Mouse (Mus musculus): Measurements from ENCODE around the gene Pde8b. TPM values are rescaled to one million over a fixed set of nuclear protein-coding genes. Genes with fewer than 3 reads are reported as not detected.

Pde8b gene
- polyA plus RNA-seq, 1 experiment from 2014 or later = 1.8 TPM

DNA sequence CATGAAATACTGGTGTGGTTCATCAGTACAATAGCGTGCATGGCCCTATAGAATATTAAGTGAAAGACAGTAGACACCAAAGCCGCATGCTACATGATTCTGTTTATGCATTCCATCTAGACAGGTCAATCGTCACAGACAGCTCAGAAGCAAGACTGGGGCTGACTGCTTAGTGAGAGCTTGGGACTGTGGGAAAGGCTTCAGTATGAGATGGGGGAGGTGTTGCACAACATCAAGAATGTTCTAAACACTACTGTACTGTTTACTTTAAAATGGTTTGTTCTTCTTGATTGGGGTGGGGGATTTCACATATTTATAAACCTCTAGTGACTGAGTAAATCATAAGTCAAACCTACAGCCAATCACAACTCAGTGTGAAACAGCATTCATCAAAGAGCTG is 153.5 kb downstream of the Pde8b start:
- H3K4me3 ChIP-seq (ENCODE audit: low read depth, low read length) = no peak overlapping the region
- ATAC-seq (ENCODE audit: insufficient number of reproducible peaks, low FRiP score, low TSS enrichment, low read depth) = no peak
- H3K4me2 ChIP-seq (ENCODE audit: low read depth, severe bottlenecking) = no peak overlapping the region
- no peak for DNase-seq (ENCODE audit: low spot score)
- no peak overlapping the region for H3K27ac ChIP-seq (replicated peaks; ENCODE audit: low read depth, low read length)
- no peaks in the 10 kb centered on the region for H3K9me3 ChIP-seq (ENCODE audit: control insufficient read depth, low read length)
- no peaks in the 10 kb centered on the region for H3K36me3 ChIP-seq (ENCODE audit: control insufficient read depth, insufficient read depth, low read length)
- no peak overlapping the region for H3K9ac ChIP-seq (ENCODE audit: low read length)
- H3K27me3 ChIP-seq (ENCODE audit: control insufficient read depth, insufficient read depth, low read length) = no peaks in the 10 kb centered on the region
- 84% methylated on average over 3 of the region's 3 CpGs for WGBS
- H3K4me1 ChIP-seq (ENCODE audit: control insufficient read depth, insufficient read depth, low read length) = 0 out of 2 replicates have a peak, but pooled peaks cover 4% of the 10 kb centered on the region

DNA sequence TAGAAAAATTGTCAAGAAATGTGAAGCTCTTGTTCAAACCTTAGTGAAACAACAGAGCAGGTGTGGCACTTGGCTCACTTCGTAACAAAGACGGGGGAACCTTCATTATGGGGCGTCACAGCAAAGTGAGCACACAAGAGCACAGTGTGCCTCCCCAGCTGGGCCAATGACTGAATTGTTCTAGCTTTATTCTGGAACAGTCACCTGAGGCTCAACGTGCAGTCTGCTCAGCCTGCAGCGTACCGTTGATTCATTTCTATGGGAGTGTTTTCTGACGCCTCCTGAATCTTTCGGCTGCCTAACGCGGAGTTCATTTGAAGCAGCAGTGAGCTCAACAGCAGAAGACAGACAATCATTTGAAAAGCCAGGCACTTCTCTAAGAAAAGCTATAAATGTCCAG is 154.3 kb downstream of the Pde8b start:
- Histone ChIP-seq H3K36me3 (ENCODE audit: control insufficient read depth, insufficient read depth, low read length) (no peaks in the 10 kb centered on the region), H3K9me3 (ENCODE audit: control insufficient read depth, low read length) (no peaks in the 10 kb centered on the region), H3K27ac (replicated peaks; ENCODE audit: low read depth, low read length) (no peak overlapping the region), H3K4me2 (ENCODE audit: low read depth, severe bottlenecking) (no peak overlapping the region), H3K4me3 (ENCODE audit: low read depth, low read length) (no peak overlapping the region), H3K9ac (ENCODE audit: low read length) (no peak overlapping the region), H3K4me1 (ENCODE audit: control insufficient read depth, insufficient read depth, low read length) (0 out of 2 replicates have a peak, but pooled peaks cover 6% of the 10 kb centered on the region), H3K27me3 (ENCODE audit: control insufficient read depth, insufficient read depth, low read length) (no peaks in the 10 kb centered on the region)
- 64% methylated on average over 10 of the region's 10 CpGs for WGBS
- DNase-seq (ENCODE audit: low spot score) (no peak), ATAC-seq (ENCODE audit: insufficient number of reproducible peaks, low FRiP score, low TSS enrichment, low read depth) (no peak)

- Histone ChIP-seq H3K9me3 (ENCODE audit: control insufficient read depth, low read length) (no peaks in the 10 kb centered on the region), H3K9ac (ENCODE audit: low read length) (no peak overlapping the region), H3K27ac (replicated peaks; ENCODE audit: low read depth, low read length) (no peak overlapping the region), H3K36me3 (ENCODE audit: control insufficient read depth, insufficient read depth, low read length) (no peaks in the 10 kb centered on the region), H3K4me1 (ENCODE audit: control insufficient read depth, insufficient read depth, low read length) (0 out of 2 replicates have a peak, but pooled peaks cover 4% of the 10 kb centered on the region), H3K27me3 (ENCODE audit: control insufficient read depth, insufficient read depth, low read length) (no peaks in the 10 kb centered on the region), H3K4me3 (ENCODE audit: low read depth, low read length) (no peak overlapping the region), H3K4me2 (ENCODE audit: low read depth, severe bottlenecking) (no peak overlapping the region)
- DNase-seq (ENCODE audit: low spot score) = peak; percentile 32
- WGBS = 68% methylated on average over 14 of the region's 14 CpGs
- no peak for ATAC-seq (ENCODE audit: insufficient number of reproducible peaks, low FRiP score, low TSS enrichment, low read depth)
These were observed 158.3 kb downstream of the Pde8b start for GRCm38 (mm10) chr13:95091546-95092445.

- H3K9ac ChIP-seq (ENCODE audit: low read length) = no peak overlapping the region
- H3K4me1 ChIP-seq (ENCODE audit: control insufficient read depth, insufficient read depth, low read length) = 0 out of 2 replicates have a peak, but pooled peaks cover 4% of the 10 kb centered on the region
- 70% methylated on average over 8 of the region's 8 CpGs for WGBS
- H3K9me3 ChIP-seq (ENCODE audit: control insufficient read depth, low read length) = no peaks in the 10 kb centered on the region
- ATAC-seq (ENCODE audit: insufficient number of reproducible peaks, low FRiP score, low TSS enrichment, low read depth) (no peak), DNase-seq (ENCODE audit: low spot score) (no peak)
- no peaks in the 10 kb centered on the region for H3K36me3 ChIP-seq (ENCODE audit: control insufficient read depth, insufficient read depth, low read length)
- no peak overlapping the region for H3K4me3 ChIP-seq (ENCODE audit: low read depth, low read length)
- no peaks in the 10 kb centered on the region for H3K27me3 ChIP-seq (ENCODE audit: control insufficient read depth, insufficient read depth, low read length)
- H3K4me2 ChIP-seq (ENCODE audit: low read depth, severe bottlenecking) = no peak overlapping the region
- no peak overlapping the region for H3K27ac ChIP-seq (replicated peaks; ENCODE audit: low read depth, low read length)
These were observed 162.8 kb downstream of the Pde8b start for GRCm38 (mm10) chr13:95087358-95087787.

- H3K9ac ChIP-seq (ENCODE audit: low read length) = no peak overlapping the region
- H3K4me3 ChIP-seq (ENCODE audit: low read depth, low read length) = no peak overlapping the region
- ATAC-seq (ENCODE audit: insufficient number of reproducible peaks, low FRiP score, low TSS enrichment, low read depth) = no peak
- H3K4me1 ChIP-seq (ENCODE audit: control insufficient read depth, insufficient read depth, low read length) = no peaks in the 10 kb centered on the region
- DNase-seq (ENCODE audit: low spot score) = no peak
- H3K27me3 ChIP-seq (ENCODE audit: control insufficient read depth, insufficient read depth, low read length) = no peaks in the 10 kb centered on the region
- no peak overlapping the region for H3K4me2 ChIP-seq (ENCODE audit: low read depth, severe bottlenecking)
- H3K27ac ChIP-seq (replicated peaks; ENCODE audit: low read depth, low read length) = no peak overlapping the region
- H3K36me3 ChIP-seq (ENCODE audit: control insufficient read depth, insufficient read depth, low read length) = no peaks in the 10 kb centered on the region
- WGBS = 81% methylated on average over 5 of the region's 5 CpGs
- no peaks in the 10 kb centered on the region for H3K9me3 ChIP-seq (ENCODE audit: control insufficient read depth, low read length)
These were observed 164.1 kb downstream of the Pde8b start for GRCm38 (mm10) chr13:95086033-95086432.

- no peak for DNase-seq (ENCODE audit: low spot score)
- H3K36me3 ChIP-seq (ENCODE audit: control insufficient read depth, insufficient read depth, low read length) = no peaks in the 10 kb centered on the region
- H3K27me3 ChIP-seq (ENCODE audit: control insufficient read depth, insufficient read depth, low read length) = no peaks in the 10 kb centered on the region
- no peaks in the 10 kb centered on the region for H3K9me3 ChIP-seq (ENCODE audit: control insufficient read depth, low read length)
- no peak overlapping the region for H3K4me2 ChIP-seq (ENCODE audit: low read depth, severe bottlenecking)
- H3K9ac ChIP-seq (ENCODE audit: low read length) = no peak overlapping the region
- H3K4me3 ChIP-seq (ENCODE audit: low read depth, low read length) = no peak overlapping the region
- no peak for ATAC-seq (ENCODE audit: insufficient number of reproducible peaks, low FRiP score, low TSS enrichment, low read depth)
- 88% methylated on average over 3 of the region's 3 CpGs for WGBS
- no peak overlapping the region for H3K27ac ChIP-seq (replicated peaks; ENCODE audit: low read depth, low read length)
- no peaks in the 10 kb centered on the region for H3K4me1 ChIP-seq (ENCODE audit: control insufficient read depth, insufficient read depth, low read length)
These were observed 167.5 kb downstream of the Pde8b start for GRCm38 (mm10) chr13:95082611-95083010.

- H3K4me3 ChIP-seq (ENCODE audit: low read depth, low read length) = no peak overlapping the region
- H3K9me3 ChIP-seq (ENCODE audit: control insufficient read depth, low read length) = no peaks in the 10 kb centered on the region
- no peak overlapping the region for H3K9ac ChIP-seq (ENCODE audit: low read length)
- H3K4me1 ChIP-seq (ENCODE audit: control insufficient read depth, insufficient read depth, low read length) = no peaks in the 10 kb centered on the region
- DNase-seq (ENCODE audit: low spot score) (no peak), ATAC-seq (ENCODE audit: insufficient number of reproducible peaks, low FRiP score, low TSS enrichment, low read depth) (no peak)
- H3K4me2 ChIP-seq (ENCODE audit: low read depth, severe bottlenecking) = no peak overlapping the region
- no peaks in the 10 kb centered on the region for H3K36me3 ChIP-seq (ENCODE audit: control insufficient read depth, insufficient read depth, low read length)
- H3K27ac ChIP-seq (replicated peaks; ENCODE audit: low read depth, low read length) = no peak overlapping the region
- WGBS = 88% methylated on average over 7 of the region's 7 CpGs
- no peaks in the 10 kb centered on the region for H3K27me3 ChIP-seq (ENCODE audit: control insufficient read depth, insufficient read depth, low read length)
These were observed 169.1 kb downstream of the Pde8b start for GRCm38 (mm10) chr13:95081082-95081481.

- Histone ChIP-seq H3K9ac (ENCODE audit: low read length) (no peak overlapping the region), H3K4me2 (ENCODE audit: low read depth, severe bottlenecking) (no peak overlapping the region), H3K27ac (replicated peaks; ENCODE audit: low read depth, low read length) (no peak overlapping the region), H3K9me3 (ENCODE audit: control insufficient read depth, low read length) (no peaks in the 10 kb centered on the region), H3K27me3 (ENCODE audit: control insufficient read depth, insufficient read depth, low read length) (no peaks in the 10 kb centered on the region), H3K4me1 (ENCODE audit: control insufficient read depth, insufficient read depth, low read length) (no peaks in the 10 kb centered on the region), H3K36me3 (ENCODE audit: control insufficient read depth, insufficient read depth, low read length) (no peaks in the 10 kb centered on the region), H3K4me3 (ENCODE audit: low read depth, low read length) (no peak overlapping the region)
- no peak for DNase-seq (ENCODE audit: low spot score)
- 68% methylated on average over 6 of the region's 6 CpGs for WGBS
- ATAC-seq (ENCODE audit: insufficient number of reproducible peaks, low FRiP score, low TSS enrichment, low read depth) = no peak
These were observed 171.6 kb downstream of the Pde8b start for GRCm38 (mm10) chr13:95078492-95078891.

Data from limb, embryonic 11.5 days (tissue).